Mouse (Mus musculus) CH12.LX (cell line): ENCODE data around the gene Krt42.

Experiments used
- MAFK ChIP-seq: IDR thresholded peaks from 2 replicates; pipeline ENCODE4 v1.6.1; 2011; ENCODE audit warnings: low read length, improper control_type of control experiment; ENCODE audit not compliant: insufficient replicate concordance
- POLR2A ChIP-seq: IDR thresholded peaks from 2 replicates; pipeline ENCODE4 v1.6.1; 2011; ENCODE audit warnings: low read depth, mild to moderate bottlenecking, improper control_type of control experiment, low read length
- ZC3H11A ChIP-seq: IDR thresholded peaks from 2 replicates; pipeline ENCODE4 v1.6.1; 2012; ENCODE audit warnings: low read depth, mild to moderate bottlenecking, inconsistent platforms, low read length, improper control_type of control experiment

DNA sequence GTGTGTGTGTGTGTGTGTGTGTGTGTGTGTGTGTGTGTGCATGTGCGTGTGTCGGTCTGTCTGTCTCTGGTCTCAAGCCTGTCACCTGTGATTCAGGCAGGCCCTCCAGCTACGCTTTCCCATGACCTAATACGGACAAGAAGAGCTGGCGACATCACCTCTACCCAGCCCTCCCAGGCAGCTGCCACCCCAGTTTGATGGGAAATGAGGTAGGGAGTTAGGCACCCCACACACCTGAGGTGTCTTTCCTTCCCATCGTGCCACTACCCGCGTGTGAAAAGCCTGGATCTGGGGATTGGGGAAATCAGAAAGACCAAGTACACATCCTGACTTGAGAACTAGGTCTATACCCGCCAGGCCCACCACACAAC is 8.5 kb downstream of the Krt42 start:
- no peak for TF ChIP-seq ZC3H11A
- no peak for TF ChIP-seq POLR2A
- TF ChIP-seq MAFK, result no peak
